Mouse (Mus musculus): Measurements from ENCODE around the gene Sod3.

DNA sequence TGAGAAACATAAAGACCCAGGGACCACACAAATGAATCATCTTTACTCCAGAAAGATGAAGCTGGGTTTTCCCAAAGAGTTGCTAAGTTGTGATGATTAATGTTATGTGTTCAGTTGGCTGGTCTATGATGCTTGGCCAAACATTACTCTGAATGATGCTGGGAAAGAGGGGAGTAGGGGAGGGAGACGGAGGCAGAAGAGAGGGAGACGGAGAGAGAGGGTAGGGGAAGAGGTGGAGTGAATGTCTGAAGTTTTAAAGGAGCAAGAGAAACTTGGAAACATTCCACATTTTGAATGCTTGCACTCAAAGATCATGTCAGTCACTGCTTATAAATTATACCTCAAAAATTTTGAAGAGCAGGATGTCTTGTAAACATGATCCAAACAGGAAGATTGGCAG lies 16.7 kb upstream of the Sod3 start:
- TF ChIP-seq CTCF (IDR thresholded peaks at IDR 0.05; ENCODE audit: low read depth, low read length) (no peak), POLR2A (IDR thresholded peaks at IDR 0.05; ENCODE audit: insufficient read depth, low read length) (no peak), EP300 (IDR thresholded peaks at IDR 0.05; ENCODE audit: insufficient read depth, low read depth, low read length) (no peak)

Measured in ES-Bruce4 (cell line).